Mouse (Mus musculus): ENCODE data around the gene Orc3.

DNA sequence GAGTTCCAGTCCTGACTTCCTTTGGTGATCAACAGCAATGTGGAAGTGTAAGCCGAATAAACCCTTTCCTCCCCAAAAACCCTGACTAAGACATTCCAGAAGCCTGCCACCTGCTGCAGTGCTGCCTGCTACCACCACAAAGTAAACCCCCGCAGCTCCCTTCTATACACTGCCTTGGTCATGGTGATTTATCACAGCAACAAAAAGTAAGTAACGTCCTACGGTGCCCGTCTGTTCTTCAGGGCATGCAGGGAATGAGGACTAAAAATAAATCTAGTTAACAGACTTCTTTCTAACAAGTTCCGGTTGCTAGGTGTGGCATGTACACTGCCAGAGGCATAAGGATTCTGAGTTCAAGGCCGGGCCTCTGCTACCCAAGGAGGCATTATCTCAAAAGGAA lies 32.8 kb downstream of the Orc3 start:
- TF ChIP-seq CTCF (IDR thresholded peaks at IDR 0.05) (no peak), EP300 (IDR thresholded peaks at IDR 0.05) (no peak)
